Mouse (Mus musculus): Measurements from ENCODE around the gene Plod2. TPM values are rescaled to one million over a fixed set of nuclear protein-coding genes. Genes with fewer than 3 reads are reported as not detected.

Gene Plod2
- polyA plus RNA-seq, 1 experiment from 2014 or later: 42.1 TPM

- H3K36me3 ChIP-seq (ENCODE audit: insufficient read depth, low read length): no peaks in the 10 kb centered on the region
- H3K4me2 ChIP-seq (replicated peaks; ENCODE audit: low read depth, low read length): no peak overlapping the region
- H3K9ac ChIP-seq (replicated peaks; ENCODE audit: low read length): no peak overlapping the region
- no peaks in the 10 kb centered on the region for H3K9me3 ChIP-seq (ENCODE audit: low read length)
- no peak overlapping the region for H3K4me3 ChIP-seq (ENCODE audit: low read length)
- ATAC-seq (ENCODE audit: low FRiP score, low TSS enrichment): no peak
- H3K27ac ChIP-seq (ENCODE audit: low read length): no peak overlapping the region
- H3K27me3 ChIP-seq (ENCODE audit: insufficient read depth, low read length): no peaks in the 10 kb centered on the region
- 62% methylated on average over 6 of the region's 6 CpGs for WGBS
- H3K4me1 ChIP-seq (ENCODE audit: insufficient read depth, low read length): peaks cover 9% of the 10 kb centered on the region
These were observed 3.8 kb upstream of the Plod2 start for GRCm38 (mm10) chr9:92538216-92538615.

- Histone ChIP-seq H3K27me3 (ENCODE audit: insufficient read depth, low read length) (no peaks in the 10 kb centered on the region), H3K9me3 (ENCODE audit: low read length) (no peaks in the 10 kb centered on the region), H3K27ac (ENCODE audit: low read length) (peak overlapping the region; percentile 85), H3K9ac (replicated peaks; ENCODE audit: low read length) (peak overlapping the region; percentile 92), H3K4me1 (ENCODE audit: insufficient read depth, low read length) (peaks cover 41% of the 10 kb centered on the region), H3K4me3 (ENCODE audit: low read length) (peak overlapping the region; percentile 87), H3K4me2 (replicated peaks; ENCODE audit: low read depth, low read length) (peak overlapping the region; percentile 60), H3K36me3 (ENCODE audit: insufficient read depth, low read length) (no peaks in the 10 kb centered on the region)
- peak; percentile 71 for ATAC-seq (ENCODE audit: low FRiP score, low TSS enrichment)
- WGBS: 2% methylated on average over 31 of the region's 31 CpGs
These were observed 781 bp downstream of the Plod2 start for GRCm38 (mm10) chr9:92542591-92543416.

DNA sequence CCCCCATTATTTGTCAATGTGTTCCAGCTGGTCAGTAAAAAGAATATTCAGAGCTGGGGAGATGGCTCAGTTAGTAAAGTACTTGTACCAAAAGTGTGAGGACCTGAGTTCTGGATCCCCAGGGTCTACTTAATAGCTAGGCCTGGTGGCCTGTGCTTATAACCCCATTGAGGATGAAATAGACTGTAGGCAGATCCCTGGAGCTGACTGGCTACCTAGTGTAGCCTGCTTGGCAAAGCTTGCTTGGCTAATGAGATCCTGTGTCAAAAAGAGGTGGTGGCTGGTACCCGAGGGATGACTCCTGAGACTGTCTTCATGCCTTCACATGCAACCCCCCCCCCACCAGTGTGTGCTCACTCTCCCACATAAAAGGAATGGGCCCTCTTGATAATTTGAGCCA, 2.1 kb downstream of the Plod2 start:
- WGBS: 65% methylated on average over 1 of the region's 1 CpGs

GRCm38 (mm10) chr9:92545021-92545420, 3.0 kb downstream of the Plod2 start:
- H3K9ac ChIP-seq (replicated peaks; ENCODE audit: low read length): no peak overlapping the region
- H3K27ac ChIP-seq (ENCODE audit: low read length): no peak overlapping the region
- 70% methylated on average over 6 of the region's 6 CpGs for WGBS

More for the DNA sequence above, 2.1 kb downstream of the Plod2 start:
- Histone ChIP-seq H3K4me1 (ENCODE audit: insufficient read depth, low read length) (peaks cover 48% of the 10 kb centered on the region), H3K27me3 (ENCODE audit: insufficient read depth, low read length) (no peaks in the 10 kb centered on the region), H3K27ac (ENCODE audit: low read length) (no peak overlapping the region), H3K4me2 (replicated peaks; ENCODE audit: low read depth, low read length) (peak overlapping the region; percentile 60; the same call in 1 of the 2 replicates), H3K9ac (replicated peaks; ENCODE audit: low read length) (no peak overlapping the region), H3K9me3 (ENCODE audit: low read length) (no peaks in the 10 kb centered on the region), H3K4me3 (ENCODE audit: low read length) (no peak overlapping the region), H3K36me3 (ENCODE audit: insufficient read depth, low read length) (0 out of 2 replicates have a peak, but pooled peaks cover 2% of the 10 kb centered on the region)
- no peak for ATAC-seq (ENCODE audit: low FRiP score, low TSS enrichment)

GRCm38 (mm10) chr9:92546446-92546845, 4.4 kb downstream of the Plod2 start:
- Histone ChIP-seq H3K4me1 (ENCODE audit: insufficient read depth, low read length) (peaks cover 55% of the 10 kb centered on the region), H3K27me3 (ENCODE audit: insufficient read depth, low read length) (no peaks in the 10 kb centered on the region), H3K4me2 (replicated peaks; ENCODE audit: low read depth, low read length) (no peak overlapping the region), H3K9me3 (ENCODE audit: low read length) (no peaks in the 10 kb centered on the region), H3K36me3 (ENCODE audit: insufficient read depth, low read length) (0 out of 2 replicates have a peak, but pooled peaks cover 2% of the 10 kb centered on the region), H3K9ac (replicated peaks; ENCODE audit: low read length) (no peak overlapping the region), H3K4me3 (ENCODE audit: low read length) (no peak overlapping the region), H3K27ac (ENCODE audit: low read length) (no peak overlapping the region)
- ATAC-seq (ENCODE audit: low FRiP score, low TSS enrichment): no peak
- WGBS: 63% methylated on average over 8 of the region's 8 CpGs

More at GRCm38 (mm10) chr9:92545021-92545420, 3.0 kb downstream of the Plod2 start:
- no peak overlapping the region for H3K4me3 ChIP-seq (ENCODE audit: low read length)
- no peak for ATAC-seq (ENCODE audit: low FRiP score, low TSS enrichment)
- no peaks in the 10 kb centered on the region for H3K9me3 ChIP-seq (ENCODE audit: low read length)
- no peaks in the 10 kb centered on the region for H3K27me3 ChIP-seq (ENCODE audit: insufficient read depth, low read length)
- H3K4me1 ChIP-seq (ENCODE audit: insufficient read depth, low read length): peaks cover 55% of the 10 kb centered on the region
- 0 out of 2 replicates have a peak, but pooled peaks cover 2% of the 10 kb centered on the region for H3K36me3 ChIP-seq (ENCODE audit: insufficient read depth, low read length)
- 0 out of 2 replicates have a peak overlapping the region, but pooled peaks have one; percentile 17 for H3K4me2 ChIP-seq (replicated peaks; ENCODE audit: low read depth, low read length)

GRCm38 (mm10) chr9:92547106-92547505, 5.1 kb downstream of the Plod2 start:
- WGBS: 42% methylated on average over 2 of the region's 2 CpGs
- Histone ChIP-seq H3K27ac (ENCODE audit: low read length) (no peak overlapping the region), H3K4me3 (ENCODE audit: low read length) (no peak overlapping the region), H3K36me3 (ENCODE audit: insufficient read depth, low read length) (0 out of 2 replicates have a peak, but pooled peaks cover 2% of the 10 kb centered on the region), H3K4me2 (replicated peaks; ENCODE audit: low read depth, low read length) (no peak overlapping the region), H3K9me3 (ENCODE audit: low read length) (no peaks in the 10 kb centered on the region), H3K9ac (replicated peaks; ENCODE audit: low read length) (no peak overlapping the region), H3K4me1 (ENCODE audit: insufficient read depth, low read length) (peaks cover 52% of the 10 kb centered on the region), H3K27me3 (ENCODE audit: insufficient read depth, low read length) (no peaks in the 10 kb centered on the region)
- ATAC-seq (ENCODE audit: low FRiP score, low TSS enrichment): no peak

DNA sequence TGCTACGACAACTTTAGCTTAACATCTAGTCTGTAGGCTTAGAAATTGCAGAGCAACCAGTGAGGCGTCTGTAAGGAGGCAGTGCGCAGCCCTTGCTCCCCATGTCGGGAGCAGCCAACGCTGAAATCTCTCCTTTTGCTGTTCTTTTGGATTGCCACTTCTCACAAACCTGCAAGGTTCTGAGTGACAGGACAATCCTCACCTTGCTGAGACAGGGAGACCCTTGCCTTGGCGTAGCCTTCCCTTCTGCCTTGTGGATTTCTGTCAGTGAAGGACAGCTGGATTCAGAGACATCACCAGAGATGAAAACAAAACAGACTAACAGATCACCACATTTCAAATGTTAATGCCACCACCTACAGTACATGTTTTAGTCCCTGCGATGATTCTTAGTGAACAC, 5.8 kb downstream of the Plod2 start:
- Histone ChIP-seq H3K27ac (ENCODE audit: low read length) (no peak overlapping the region), H3K36me3 (ENCODE audit: insufficient read depth, low read length) (0 out of 2 replicates have a peak, but pooled peaks cover 2% of the 10 kb centered on the region), H3K9ac (replicated peaks; ENCODE audit: low read length) (no peak overlapping the region), H3K9me3 (ENCODE audit: low read length) (no peaks in the 10 kb centered on the region), H3K4me1 (ENCODE audit: insufficient read depth, low read length) (peaks cover 52% of the 10 kb centered on the region), H3K4me2 (replicated peaks; ENCODE audit: low read depth, low read length) (no peak overlapping the region), H3K27me3 (ENCODE audit: insufficient read depth, low read length) (no peaks in the 10 kb centered on the region), H3K4me3 (ENCODE audit: low read length) (no peak overlapping the region)
- WGBS: 95% methylated on average over 7 of the region's 7 CpGs
- no peak for ATAC-seq (ENCODE audit: low FRiP score, low TSS enrichment)

DNA sequence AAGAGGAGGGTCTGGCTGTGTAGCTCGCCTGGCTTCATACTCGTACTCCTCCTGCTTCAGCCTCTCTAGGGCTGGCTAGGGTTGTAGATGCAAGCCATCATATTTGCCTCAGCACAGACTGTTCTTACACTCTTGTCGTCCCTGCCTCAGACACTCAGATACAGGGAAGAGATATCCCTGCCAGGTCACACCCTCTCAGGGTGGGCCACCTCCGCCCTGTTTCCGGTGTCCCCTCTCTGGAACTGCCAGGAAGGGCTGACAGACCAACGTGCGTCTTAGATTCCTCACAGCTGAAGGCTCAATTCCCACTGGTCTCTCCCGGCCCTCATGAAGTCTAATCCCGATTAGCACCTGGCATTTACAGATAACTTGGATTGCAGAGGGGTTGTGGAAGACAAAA, 6.6 kb downstream of the Plod2 start:
- ATAC-seq (ENCODE audit: low FRiP score, low TSS enrichment): no peak
- Histone ChIP-seq H3K36me3 (ENCODE audit: insufficient read depth, low read length) (0 out of 2 replicates have a peak, but pooled peaks cover 2% of the 10 kb centered on the region), H3K9me3 (ENCODE audit: low read length) (no peaks in the 10 kb centered on the region), H3K4me1 (ENCODE audit: insufficient read depth, low read length) (peaks cover 45% of the 10 kb centered on the region), H3K27ac (ENCODE audit: low read length) (no peak overlapping the region), H3K9ac (replicated peaks; ENCODE audit: low read length) (no peak overlapping the region), H3K27me3 (ENCODE audit: insufficient read depth, low read length) (no peaks in the 10 kb centered on the region), H3K4me3 (ENCODE audit: low read length) (no peak overlapping the region), H3K4me2 (replicated peaks; ENCODE audit: low read depth, low read length) (no peak overlapping the region)
- WGBS: 75% methylated on average over 9 of the region's 9 CpGs

DNA sequence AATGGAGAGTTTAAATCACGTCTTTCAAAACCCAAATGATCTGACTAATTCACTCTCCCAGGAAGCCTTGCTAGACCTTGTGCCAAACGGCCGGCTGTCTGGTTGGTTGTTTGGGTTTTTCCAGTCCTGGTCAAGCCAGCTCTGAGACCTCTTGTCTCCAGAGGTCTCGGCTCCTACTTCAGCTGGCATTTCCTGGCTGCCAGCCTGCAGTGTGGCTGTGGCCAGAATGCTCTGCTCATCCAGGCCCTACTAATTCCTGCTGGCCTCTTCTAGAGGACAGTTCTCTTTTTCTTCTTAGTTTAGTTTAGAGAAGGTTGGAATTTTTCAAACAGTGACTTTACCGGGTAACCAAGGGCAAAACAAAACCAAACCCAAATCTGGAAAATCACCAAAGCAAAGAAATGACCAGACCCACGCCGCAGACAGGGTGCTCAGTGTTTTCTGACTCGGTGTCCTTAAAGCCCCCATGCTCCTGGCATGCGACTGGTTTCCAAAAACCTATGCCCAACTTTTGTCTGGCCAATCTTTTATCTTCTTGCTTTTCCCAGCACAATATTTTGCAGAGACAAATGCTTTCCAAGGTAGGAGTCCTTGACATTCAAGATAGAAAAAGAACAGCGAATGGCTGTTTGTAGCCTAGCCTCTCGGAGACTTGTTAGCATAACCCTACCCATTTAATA, 7.9 kb downstream of the Plod2 start:
- Histone ChIP-seq H3K4me1 (ENCODE audit: insufficient read depth, low read length) (peaks cover 39% of the 10 kb centered on the region), H3K9ac (replicated peaks; ENCODE audit: low read length) (no peak overlapping the region), H3K36me3 (ENCODE audit: insufficient read depth, low read length) (0 out of 2 replicates have a peak, but pooled peaks cover 2% of the 10 kb centered on the region), H3K4me2 (replicated peaks; ENCODE audit: low read depth, low read length) (no peak overlapping the region), H3K27me3 (ENCODE audit: insufficient read depth, low read length) (no peaks in the 10 kb centered on the region), H3K27ac (ENCODE audit: low read length) (no peak overlapping the region), H3K9me3 (ENCODE audit: low read length) (no peaks in the 10 kb centered on the region), H3K4me3 (ENCODE audit: low read length) (no peak overlapping the region)
- no peak for ATAC-seq (ENCODE audit: low FRiP score, low TSS enrichment)
- 80% methylated on average over 11 of the region's 11 CpGs for WGBS
